Mouse (Mus musculus): ENCODE results near the gene Ggn.
"Not testable (repeated sequence)": the region's sequence is repeated elsewhere in the genome, so short reads cannot be mapped to it uniquely, and the experiment has no call there.

DNA sequence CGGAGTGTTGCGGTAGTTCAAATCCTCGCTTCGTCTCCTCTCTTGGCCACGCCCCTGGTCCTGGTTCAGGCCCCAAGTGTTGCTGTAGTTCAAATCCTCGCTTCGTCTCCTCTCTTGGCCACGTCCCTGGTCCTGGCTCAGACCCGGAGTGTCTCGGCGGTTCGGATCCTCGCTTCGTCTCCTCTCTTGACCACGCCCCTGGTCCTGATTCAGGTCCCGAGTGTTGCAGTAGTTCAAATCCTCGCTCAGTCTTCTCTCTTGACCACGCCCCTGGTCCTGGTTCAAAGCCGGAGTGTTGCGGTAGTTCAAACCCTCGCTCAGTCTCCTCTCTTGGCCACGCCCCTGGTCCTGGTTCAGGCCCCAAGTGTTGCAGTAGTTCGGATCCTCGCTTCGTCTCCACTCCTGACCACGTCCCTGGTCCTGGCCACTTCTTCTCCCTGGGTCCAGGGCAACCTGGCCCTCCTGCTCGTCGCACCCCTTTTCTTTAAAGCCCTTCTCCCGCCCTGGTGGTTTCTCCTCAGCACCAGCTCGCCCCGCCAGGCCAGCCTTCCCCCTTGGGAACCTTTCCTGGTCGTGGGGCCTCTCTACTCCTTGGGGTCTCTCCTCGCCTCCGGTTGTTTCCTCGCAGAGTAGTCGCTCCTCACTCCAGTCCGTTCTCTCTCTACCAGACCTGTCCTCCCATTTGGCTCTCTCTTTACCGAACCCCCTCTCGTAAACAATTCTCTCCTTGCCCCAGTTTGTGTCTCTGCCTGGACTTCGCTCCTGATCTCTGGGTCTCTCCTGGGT, 43.0 kb downstream of the Ggn start:
- not testable (repeated sequence) for TF ChIP-seq NRF1 (IDR thresholded peaks at IDR 0.05; ENCODE audit: insufficient read depth, low read depth, low read length, poor library complexity, severe bottlenecking); CTCF (IDR thresholded peaks at IDR 0.05 in 2 of 3, conservative IDR thresholded peaks at IDR 0.05 in 1 of 3; ENCODE audit: control insufficient read depth in 1 of 3, insufficient read depth in 1 of 3, low read depth in 2 of 3, low read length in 3 of 3, poor library complexity in 1 of 3, severe bottlenecking in 1 of 3); ETS1 (IDR thresholded peaks at IDR 0.05; ENCODE audit: low read depth, low read length); POLR2AphosphoS2 (IDR thresholded peaks at IDR 0.05; ENCODE audit: low read length); POLR2A (IDR thresholded peaks at IDR 0.05; ENCODE audit: control insufficient read depth in 1 of 2, insufficient read depth in 1 of 2, low read depth in 1 of 2, low read length in 2 of 2, poor library complexity in 1 of 2); CHD1 (IDR thresholded peaks at IDR 0.05; ENCODE audit: low read depth, low read length); MAX (IDR thresholded peaks at IDR 0.05; ENCODE audit: low read length); TAL1 (IDR thresholded peaks at IDR 0.05; ENCODE audit: low read length); ZKSCAN1 (IDR thresholded peaks at IDR 0.05; ENCODE audit: low read depth, low read length); EP300 (IDR thresholded peaks at IDR 0.05; ENCODE audit: low read depth in 1 of 2, low read length in 2 of 2); POLR2AphosphoS5 (IDR thresholded peaks at IDR 0.05; ENCODE audit: borderline replicate concordance, low read depth, low read length); CHD2 (IDR thresholded peaks at IDR 0.05; ENCODE audit: low read length); USF1 (IDR thresholded peaks at IDR 0.05; ENCODE audit: low read depth, low read length); TCF12 (IDR thresholded peaks at IDR 0.05; ENCODE audit: low read depth, low read length)

Data from MEL (cell line).